Mouse (Mus musculus) bone marrow, adult 2 months (tissue): ENCODE results near the gene Prmt1. TPM values are rescaled to one million over a fixed set of nuclear protein-coding genes. Genes with fewer than 3 reads are reported as not detected.
A peak's percentile ranks its signal among the peaks of the same experiment; 100 is the strongest.

Experiments used
- H3K27ac ChIP-seq: fragments of 200-500 bp; 2 replicates; pipeline ENCODE4 v1.5.1; 2012; ENCODE audit warnings: low read depth, mild to moderate bottlenecking, control low read depth, inconsistent platforms, low read length; ENCODE audit not compliant: control insufficient read depth, poor library complexity, insufficient read depth
- H3K4me1 ChIP-seq: fragments of 200-500 bp; 2 replicates; pipeline ENCODE4 v1.6.1; 2011; ENCODE audit warnings: low read length; ENCODE audit not compliant: control insufficient read depth, insufficient read depth
- H3K4me3 ChIP-seq: fragments of 200-500 bp; replicated peaks from 2 replicates; pipeline ENCODE3; 2011; ENCODE audit warnings: mild to moderate bottlenecking, low read depth, low read length, control low read depth; ENCODE audit not compliant: control insufficient read depth
- CTCF ChIP-seq: fragments of 200-500 bp; IDR thresholded peaks from 2 replicates; pipeline ENCODE4 v1.5.1; 2011; ENCODE audit warnings: low read length, control low read depth; ENCODE audit not compliant: control insufficient read depth, insufficient read depth
- POLR2A ChIP-seq: fragments of 200-500 bp; IDR thresholded peaks from 2 replicates; pipeline ENCODE4 v1.6.1; 2011; ENCODE audit warnings: low read depth, mild to moderate bottlenecking, control low read depth, low read length, borderline replicate concordance; ENCODE audit not compliant: control insufficient read depth
- WGBS: fragments of 180-500 bp; shearing (Covaris S2); methylation state at CpG from one replicate; pipeline ENCODE4 v1.1.7; 2018; 5-methylcytosine and 5-hydroxymethylcytosine counted together
- polyA plus RNA-seq: library from polyadenylated mRNA; stranded (reverse); fragments of >200 nt; gene quantifications from 2 replicates; pipeline ENCODE4 v1.2.4, GENCODE M21; 2011; ENCODE audit warnings: low replicate concordance; ENCODE audit not compliant: missing spikeins, insufficient read depth, insufficient read length

The Prmt1 gene
- polyA plus RNA-seq, 1 experiment, result 337 TPM

DNA sequence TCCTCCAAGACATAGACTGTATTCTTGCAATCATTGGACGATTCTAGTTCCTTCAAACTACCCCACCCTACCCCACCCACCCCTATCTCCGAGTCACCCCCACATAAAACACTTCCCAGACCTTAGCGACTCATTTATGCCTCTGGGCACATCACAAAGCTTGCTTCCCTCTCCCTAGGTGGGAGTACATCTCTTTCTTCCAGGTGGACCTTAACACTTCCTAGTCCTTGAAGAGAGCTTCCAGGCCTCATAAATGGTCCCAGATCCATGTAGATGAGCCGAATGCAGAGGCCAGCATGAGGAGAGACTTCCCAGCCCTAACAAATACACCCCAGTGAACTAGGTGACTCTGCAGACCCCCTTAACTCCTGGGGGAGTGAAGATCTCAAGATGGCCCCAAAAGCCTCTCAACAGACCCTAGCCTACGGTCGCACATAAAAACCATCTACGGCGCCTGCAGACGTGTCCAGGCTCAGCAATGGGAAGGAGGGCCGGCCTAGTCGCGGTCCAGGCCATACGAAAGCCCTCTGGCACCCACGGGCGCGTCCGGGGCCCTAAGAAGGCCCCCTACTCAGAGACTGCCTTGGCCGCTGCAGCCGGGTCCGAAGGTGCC lies 29.1 kb upstream of the Prmt1 start:
- Histone ChIP-seq H3K4me3 (peak overlapping the region; percentile 81), H3K27ac (peak overlapping the region; percentile 81), H3K4me1 (no peaks in the 10 kb centered on the region)
- under 1% methylated on average over 20 of the region's 20 CpGs for WGBS
- TF ChIP-seq POLR2A (no peak), CTCF (no peak)

DNA sequence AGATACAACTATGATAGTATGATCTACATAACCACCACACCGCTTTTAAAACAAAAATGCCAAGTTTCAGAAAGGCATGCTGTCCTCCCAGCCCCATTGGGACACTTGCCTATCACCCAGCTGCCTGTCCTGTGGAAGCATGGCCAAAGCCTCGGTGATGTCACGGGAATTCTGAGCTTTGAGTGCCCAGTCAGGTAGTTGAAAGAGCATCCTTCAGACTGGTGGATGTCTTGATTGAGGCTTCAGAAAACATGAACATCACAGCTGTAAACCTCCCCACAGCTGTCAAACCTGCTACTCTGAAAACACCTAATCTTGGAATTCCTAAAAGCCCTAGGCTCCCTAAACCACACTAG lies 27.7 kb upstream of the Prmt1 start:
- no peak for TF ChIP-seq CTCF
- no peak for TF ChIP-seq POLR2A
- Histone ChIP-seq H3K27ac (no peak overlapping the region), H3K4me1 (no peaks in the 10 kb centered on the region), H3K4me3 (no peak overlapping the region)
- 90% methylated on average over 3 of the region's 3 CpGs for WGBS

DNA sequence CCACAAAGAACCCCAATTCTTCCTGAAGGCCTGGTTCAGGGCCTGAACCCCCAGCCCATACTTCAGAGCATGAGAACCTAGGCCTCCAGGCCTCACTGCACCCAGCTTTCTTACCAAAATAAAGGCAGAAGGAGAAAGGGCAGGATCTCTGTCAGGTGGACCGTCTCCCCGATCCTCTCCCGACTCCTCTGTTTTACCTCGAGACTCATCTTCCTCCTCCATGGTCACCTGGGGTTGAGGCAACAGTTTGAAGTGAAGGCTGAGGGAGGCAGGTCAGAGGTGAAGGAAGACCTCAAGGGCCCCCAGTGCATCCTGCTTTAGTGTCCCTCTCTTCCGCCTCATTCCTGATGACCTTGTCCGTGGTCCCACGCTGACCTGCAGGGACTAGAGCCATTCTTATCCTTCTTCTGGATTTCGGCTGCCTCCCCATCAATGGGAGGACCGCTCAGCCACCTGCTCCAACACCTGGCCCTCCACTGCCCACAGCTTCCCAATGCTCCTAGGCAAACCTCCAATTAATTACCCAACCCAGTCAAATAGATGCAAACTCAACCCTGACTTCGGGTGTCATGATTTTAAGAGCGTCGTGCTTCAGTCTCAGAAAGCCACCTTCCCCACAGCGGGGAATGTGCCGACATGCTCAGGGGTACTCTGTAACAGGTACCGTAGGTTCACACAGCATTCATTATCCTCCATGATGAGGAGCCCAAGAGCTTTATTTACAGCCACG lies 27.2 kb upstream of the Prmt1 start:
- WGBS, result 92% methylated on average over 16 of the region's 16 CpGs
- TF ChIP-seq POLR2A, result no peak
- TF ChIP-seq CTCF, result no peak
- H3K4me1 ChIP-seq, result no peaks in the 10 kb centered on the region
- no peak overlapping the region for H3K27ac ChIP-seq
- no peak overlapping the region for H3K4me3 ChIP-seq

DNA sequence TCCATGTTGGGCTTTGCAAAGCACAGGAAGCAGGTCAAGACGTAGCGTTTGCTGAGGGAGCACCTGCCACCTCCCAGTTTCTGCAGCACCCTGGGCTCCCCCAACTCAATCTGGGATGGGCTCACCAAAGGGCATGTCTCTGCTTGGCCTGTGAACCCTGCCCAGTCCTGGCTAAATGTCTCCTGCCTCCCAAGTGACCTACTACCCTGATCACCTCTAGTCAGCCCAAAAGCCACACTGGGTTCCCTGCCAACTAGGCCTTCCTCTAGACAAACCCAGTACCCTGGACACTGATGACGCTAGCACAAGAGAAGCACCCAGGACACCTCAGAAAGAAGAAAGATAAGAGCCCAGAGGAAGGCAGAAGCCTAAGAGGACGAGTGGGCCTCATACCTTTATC lies 26.5 kb upstream of the Prmt1 start:
- WGBS, result 79% methylated on average over 4 of the region's 4 CpGs
- no peak overlapping the region for H3K4me3 ChIP-seq
- H3K4me1 ChIP-seq, result no peaks in the 10 kb centered on the region
- H3K27ac ChIP-seq, result no peak overlapping the region
- TF ChIP-seq CTCF (no peak), POLR2A (no peak)

DNA sequence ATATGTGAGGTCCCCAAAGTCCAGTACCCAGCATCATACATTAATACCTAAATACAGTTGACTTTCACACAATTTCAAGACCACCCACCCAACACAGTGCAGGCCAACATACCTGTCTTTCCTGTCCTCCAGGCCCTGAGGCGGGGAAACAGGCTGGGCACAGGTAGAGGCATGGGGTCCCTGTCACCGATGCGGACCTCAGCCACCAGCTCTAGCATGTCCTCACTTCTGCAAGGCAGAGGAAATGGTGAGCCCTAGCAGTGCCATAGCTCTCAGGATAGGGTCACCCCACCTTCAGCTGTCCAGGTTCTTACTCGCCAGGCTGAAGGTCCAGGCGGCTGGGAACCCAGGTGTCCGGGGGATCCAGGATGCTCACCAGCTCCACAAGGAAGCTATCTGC lies 25.6 kb upstream of the Prmt1 start:
- no peak for TF ChIP-seq POLR2A
- no peak for TF ChIP-seq CTCF
- H3K4me3 ChIP-seq, result no peak overlapping the region
- H3K27ac ChIP-seq, result no peak overlapping the region
- no peaks in the 10 kb centered on the region for H3K4me1 ChIP-seq
- WGBS, result 94% methylated on average over 6 of the region's 6 CpGs

DNA sequence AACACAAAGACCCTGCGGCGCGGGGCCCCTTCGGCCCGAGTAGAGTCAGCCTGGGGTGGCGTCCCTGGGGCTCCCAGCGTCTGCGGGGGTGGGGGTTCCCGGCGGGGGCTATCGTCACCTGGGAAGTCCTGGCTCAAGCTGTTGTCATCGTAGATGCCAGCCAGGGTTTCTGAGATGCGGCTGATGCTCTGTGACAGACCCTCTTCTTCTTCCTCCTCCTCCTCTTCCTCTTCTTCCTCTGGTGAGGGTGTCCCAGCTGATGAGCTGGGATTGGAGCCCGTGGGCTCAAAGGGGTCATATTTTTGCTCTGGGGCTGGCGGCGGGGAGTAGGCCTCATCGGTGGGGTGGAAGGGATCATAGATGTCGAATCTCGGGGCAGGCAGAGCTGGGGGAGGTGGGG lies 22.0 kb upstream of the Prmt1 start:
- Histone ChIP-seq H3K4me1 (no peaks in the 10 kb centered on the region), H3K27ac (no peak overlapping the region), H3K4me3 (no peak overlapping the region)
- TF ChIP-seq CTCF (no peak), POLR2A (no peak)
- 90% methylated on average over 19 of the region's 19 CpGs for WGBS

DNA sequence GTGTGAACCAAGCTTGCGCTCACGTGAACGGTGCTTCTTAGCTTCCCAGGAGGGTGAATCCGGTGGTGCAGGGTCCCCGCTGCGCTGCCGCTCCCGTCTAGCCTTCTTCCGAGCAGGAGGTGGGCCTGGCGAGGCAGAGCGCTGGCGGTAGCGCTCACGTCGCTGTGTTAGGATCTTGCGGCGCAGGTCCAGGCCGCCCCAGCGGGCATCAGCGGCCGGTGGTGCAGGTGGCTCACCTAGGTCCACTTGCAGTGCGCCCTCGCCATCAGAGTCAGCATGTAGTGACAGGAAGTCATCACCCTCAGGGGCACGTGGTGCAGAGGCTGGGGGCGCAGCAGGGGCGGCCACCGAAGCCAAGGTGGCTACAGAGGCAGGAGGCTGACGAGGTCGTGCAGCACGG lies 21.5 kb upstream of the Prmt1 start:
- Histone ChIP-seq H3K4me1 (no peaks in the 10 kb centered on the region), H3K27ac (no peak overlapping the region), H3K4me3 (no peak overlapping the region)
- WGBS, result 96% methylated on average over 30 of the region's 30 CpGs
- TF ChIP-seq CTCF, result no peak
- TF ChIP-seq POLR2A, result no peak

DNA sequence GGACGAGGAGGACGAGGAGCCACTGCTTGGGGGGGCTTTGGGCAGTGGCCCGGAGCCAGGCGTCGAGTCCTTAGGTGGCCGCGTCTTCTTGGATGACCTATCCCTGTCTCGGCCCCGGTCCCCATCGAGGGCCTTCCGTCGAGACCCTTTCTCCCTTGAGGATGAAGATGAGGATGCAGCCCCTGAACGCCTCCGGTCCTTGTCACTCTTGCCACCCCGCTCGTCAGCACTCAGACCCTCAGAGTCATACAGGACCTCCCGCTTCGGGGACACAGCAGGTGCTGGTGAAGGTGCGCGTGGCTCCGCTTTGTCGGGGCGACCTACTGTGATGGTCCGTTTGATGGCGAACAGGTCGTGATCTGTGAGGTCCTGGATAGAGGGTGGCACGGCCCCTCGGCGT lies 20.8 kb upstream of the Prmt1 start:
- WGBS, result 96% methylated on average over 29 of the region's 29 CpGs
- H3K27ac ChIP-seq, result no peak overlapping the region
- no peak for TF ChIP-seq POLR2A
- TF ChIP-seq CTCF, result no peak
- H3K4me1 ChIP-seq, result no peaks in the 10 kb centered on the region
- no peak overlapping the region for H3K4me3 ChIP-seq
